ENCODE assay signal across 11 mouse cellular contexts in the genomic region with DNA sequence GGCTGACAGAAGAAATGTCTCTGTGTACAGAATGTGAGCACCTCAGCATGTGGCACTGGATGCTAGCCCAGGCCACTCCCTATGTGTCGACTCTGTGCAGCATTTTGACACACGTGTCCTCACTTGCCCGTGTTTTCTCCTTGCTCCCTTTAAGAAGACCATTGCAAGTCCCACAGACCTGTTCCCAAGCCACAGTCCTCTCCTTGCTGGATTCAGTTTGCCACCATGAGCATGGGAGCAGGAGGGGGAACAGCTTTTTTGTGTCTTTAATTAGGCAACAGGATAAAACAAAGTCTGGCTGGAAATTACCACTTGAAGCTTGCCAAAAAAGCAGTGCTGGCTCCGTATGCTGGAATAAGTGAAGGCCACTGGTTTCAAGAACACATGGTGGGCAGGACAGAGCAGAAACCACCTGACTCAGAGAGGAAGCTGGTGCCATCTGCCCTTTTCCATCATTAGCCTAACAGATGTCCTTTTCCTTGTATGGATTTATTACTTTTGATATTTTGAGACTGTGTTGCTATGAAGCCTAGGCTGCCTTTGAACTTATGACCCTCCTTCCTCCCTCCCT. TPM values are rescaled to one million over a fixed set of nuclear protein-coding genes. Genes with fewer than 3 reads are reported as not detected.
A peak's percentile ranks its signal among the peaks of the same experiment; 100 is the strongest.
DNase-seq lines count a peak whose midpoint lies in the region; ATAC-seq and TF ChIP-seq lines count a peak whose summit lies in the region.
"Had no signal": no experiment of that assay in that cellular context is flagged by ENCODE, and none has a peak within 500 bp of the region (broad histone marks: within the 10 kb centered on the region; RNA-seq: fewer than 3 reads in every experiment).

No protein-coding gene starts in this region.

- WGBS in lung, adult 2 months = 43% methylated on average over 4 of the region's 4 CpGs
- 35% methylated on average over 4 of the region's 4 CpGs for WGBS in limb, embryonic 11.5 days

- TF ChIP-seq CTCF in lung, adult 2 months (IDR thresholded peaks at IDR 0.05; ENCODE audit: insufficient read depth, low read length) = no peak

- H3K9ac ChIP-seq in limb, embryonic 11.5 days (ENCODE audit: low read length) = peak overlapping the region; percentile 19; the same call in 1 of the 2 replicates
- H3K9ac ChIP-seq: liver, embryonic 14.5 days had no signal

- H3K4me3 ChIP-seq in lung, adult 2 months (replicated peaks; ENCODE audit: extremely low read depth, low read depth, low read length) = no peak overlapping the region
- H3K4me3 ChIP-seq in limb, embryonic 11.5 days (ENCODE audit: low read depth, low read length) = no peak overlapping the region

- no peaks in the 10 kb centered on the region for H3K27me3 ChIP-seq in limb, embryonic 11.5 days (ENCODE audit: control insufficient read depth, insufficient read depth, low read length)

- no peak overlapping the region for H3K4me2 ChIP-seq in limb, embryonic 11.5 days (ENCODE audit: low read depth, severe bottlenecking)

- peak; percentile 61 for DNase-seq in adrenal gland, adult 8-10 months
- no peak for DNase-seq in adrenal gland, adult 18-20 months (ENCODE audit: low spot score in 2 of 2)
- DNase-seq in lung, postnatal 25 days (ENCODE audit: low spot score) = peak; percentile 24
- no peak for DNase-seq in lung, adult 2 months
- DNase-seq in cerebellum, postnatal 25 days = peak; percentile 89
- no peak for DNase-seq in limb, embryonic 11.5 days (ENCODE audit: low spot score)
- DNase-seq in spleen, postnatal 10 days (ENCODE audit: low spot score in 2 of 2) = no peak
- no peak for DNase-seq in kidney, postnatal 10 days

- H3K27ac ChIP-seq in limb, embryonic 11.5 days (replicated peaks; ENCODE audit: low read depth, low read length) = peak overlapping the region; percentile 75
- H3K27ac ChIP-seq: liver, embryonic 14.5 days had no signal

- ATAC-seq in limb, embryonic 11.5 days (ENCODE audit: insufficient number of reproducible peaks, low FRiP score, low TSS enrichment, low read depth) = peak; percentile 11; the same call in 1 of the 2 replicates

- TF ChIP-seq POLR2A in lung, adult 2 months (IDR thresholded peaks at IDR 0.05; ENCODE audit: borderline replicate concordance, extremely low read depth, low read depth, low read length) = no peak

- no peaks in the 10 kb centered on the region; the same call in 1 of the 2 replicates for H3K4me1 ChIP-seq in lung, adult 2 months (ENCODE audit: control insufficient read depth, insufficient read depth, low read length)
- peaks cover 29% of the 10 kb centered on the region for H3K4me1 ChIP-seq in limb, embryonic 11.5 days (ENCODE audit: control insufficient read depth, insufficient read depth, low read length)

- H3K36me3 ChIP-seq in limb, embryonic 11.5 days (ENCODE audit: control insufficient read depth, insufficient read depth, low read length) = peaks cover 9% of the 10 kb centered on the region; the same call in 1 of the 2 replicates

- H3K9me3 ChIP-seq in limb, embryonic 11.5 days (ENCODE audit: control insufficient read depth, low read length) = no peaks in the 10 kb centered on the region

RNA-seq across cellular contexts. Expression of gene Glod4, which starts 12.0 kb away (rescaled TPM):
- 100 to 1,000 TPM in 1 of 4 experiments, 10 to 100 TPM in 3; 89.4 to 107 (median 93.5) TPM for total RNA-seq in adrenal gland, adult 8-10 months (2022)
- total RNA-seq in adrenal gland, adult 18-20 months (2021) = 100 to 1,000 TPM in 1 of 2 experiments, 10 to 100 TPM in 1; 75.0 to 108 TPM
- 5.9 and 11.9 TPM in 2 replicates for polyA plus RNA-seq in lung, adult 2 months (2012; rRNA removed)
- 136 TPM in 2 replicates for polyA plus RNA-seq in limb, embryonic 11.5 days (2014; fragmentation: Nextera tagmentation; extraction: Ambion mirVana)

RNA-seq across cellular contexts. Expression of gene Mrm3, which starts 12.0 kb away (rescaled TPM):
- total RNA-seq in adrenal gland, adult 8-10 months (2022) = 10 to 100 TPM; 18.3 to 23.6 (median 20.1) TPM
- 10 to 100 TPM; 19.2 to 21.2 TPM for total RNA-seq in adrenal gland, adult 18-20 months (2021)
- polyA plus RNA-seq in lung, adult 2 months (2012; rRNA removed) = 3.3 and 3.6 TPM in 2 replicates
- polyA plus RNA-seq in limb, embryonic 11.5 days (2014; fragmentation: Nextera tagmentation; extraction: Ambion mirVana) = 23.9 and 24.0 TPM in 2 replicates

RNA-seq across cellular contexts. Expression of gene Gemin4, which starts 38.1 kb away (rescaled TPM):
- total RNA-seq in adrenal gland, adult 8-10 months (2022) = 10 to 100 TPM in 3 of 4 experiments, 1 to 10 TPM in 1; 8.9 to 13.9 (median 10.9) TPM
- 1 to 10 TPM; 5.1 to 8.9 TPM for total RNA-seq in adrenal gland, adult 18-20 months (2021)
- 5.7 and 6.6 TPM in 2 replicates for polyA plus RNA-seq in lung, adult 2 months (2012; rRNA removed)
- polyA plus RNA-seq in limb, embryonic 11.5 days (2014; fragmentation: Nextera tagmentation; extraction: Ambion mirVana) = 44.5 and 55.4 TPM in 2 replicates

RNA-seq across cellular contexts. Expression of gene Dbil5, which starts 38.1 kb away (rescaled TPM):
- total RNA-seq in adrenal gland, adult 8-10 months (2022) = under 1 TPM in 1 of 4 experiments, not detected in 3; 0.46 TPM
- total RNA-seq in adrenal gland, adult 18-20 months (2021) = under 1 TPM in 1 of 2 experiments, not detected in 1; 0.60 TPM
- polyA plus RNA-seq in lung, adult 2 months (2012; rRNA removed) = 0.76 TPM in 1 of 2 replicates, not detected in the other
- 0.95 TPM in 1 of 2 replicates, not detected in the other for polyA plus RNA-seq in limb, embryonic 11.5 days (2014; fragmentation: Nextera tagmentation; extraction: Ambion mirVana)
- total RNA-seq: adrenal gland, postnatal 36 days had no signal
- polyA plus RNA-seq: small intestine, adult 2 months had no signal

Comparison
In these comparisons a context has a peak if more than half of its experiments do, and no peak if none do; other contexts are left out.
1. DNase-seq: peak in adrenal gland, adult 8-10 months (single experiment), lung, postnatal 25 days (single experiment) and cerebellum, postnatal 25 days (2 of 2); none in adrenal gland, adult 18-20 months (0 of 2), lung, adult 2 months (single experiment), limb, embryonic 11.5 days (single experiment), spleen, postnatal 10 days (0 of 2) and kidney, postnatal 10 days (single experiment).